Mouse (Mus musculus): ENCODE data around the gene Tubb4b. TPM values are rescaled to one million over a fixed set of nuclear protein-coding genes. Genes with fewer than 3 reads are reported as not detected.
A peak's percentile ranks its signal among the peaks of the same experiment; 100 is the strongest.

Tubb4b gene
- total and polyA plus RNA-seq, 2 experiments = 80.5 to 254 TPM

DNA sequence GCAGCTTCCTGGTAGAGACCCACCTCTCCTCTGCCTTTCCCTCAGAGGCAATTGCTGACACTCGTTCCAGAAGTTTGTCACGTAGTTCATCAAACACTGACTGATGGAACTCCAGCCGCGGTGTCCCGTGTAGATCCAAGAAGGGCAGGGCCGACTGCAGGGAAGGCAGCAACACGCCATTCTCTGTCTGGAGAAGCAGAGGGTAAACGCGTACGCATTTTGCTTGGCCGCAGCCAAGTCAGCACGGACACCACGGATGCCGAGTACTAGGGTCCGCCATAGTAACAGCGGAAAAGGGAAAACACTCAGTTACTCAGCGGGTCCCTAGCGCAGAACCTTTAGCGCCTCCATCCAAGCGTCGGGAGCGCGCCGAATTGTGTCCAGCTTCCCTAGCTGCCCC is 13.8 kb downstream of the Tubb4b start:
- Histone ChIP-seq H3K36me3 (ENCODE audit: control insufficient read depth, insufficient read depth, low read length) (peaks cover 2% of the 10 kb centered on the region; the same call in 1 of the 2 replicates), H3K27ac (replicated peaks; ENCODE audit: insufficient read depth, low read depth, low read length) (peak overlapping the region; percentile 76), H3K79me2 (ENCODE audit: control insufficient read depth, insufficient read depth, low read length) (peaks cover 16% of the 10 kb centered on the region; the same call in 1 of the 2 replicates), H3K27me3 (ENCODE audit: control insufficient read depth, insufficient read depth, low read length) (no peaks in the 10 kb centered on the region), H3K9ac (ENCODE audit: low read depth, low read length) (peak overlapping the region; percentile 95), H3K4me1 (ENCODE audit: control insufficient read depth, insufficient read depth, low read length) (peaks cover 10% of the 10 kb centered on the region), H3K4me3 (ENCODE audit: insufficient read depth, low read depth, low read length) (peak overlapping the region; percentile 94)
- WGBS = under 1% methylated on average over 24 of the region's 24 CpGs
- DNase-seq (ENCODE audit: extremely low read depth, low read depth, low spot score) = no peak
- TF ChIP-seq CTCF (IDR thresholded peaks at IDR 0.05; ENCODE audit: low read depth, low read length) (no peak), POLR2A (IDR thresholded peaks at IDR 0.05; ENCODE audit: extremely low read depth, insufficient read depth, low read length) (no peak)

DNA sequence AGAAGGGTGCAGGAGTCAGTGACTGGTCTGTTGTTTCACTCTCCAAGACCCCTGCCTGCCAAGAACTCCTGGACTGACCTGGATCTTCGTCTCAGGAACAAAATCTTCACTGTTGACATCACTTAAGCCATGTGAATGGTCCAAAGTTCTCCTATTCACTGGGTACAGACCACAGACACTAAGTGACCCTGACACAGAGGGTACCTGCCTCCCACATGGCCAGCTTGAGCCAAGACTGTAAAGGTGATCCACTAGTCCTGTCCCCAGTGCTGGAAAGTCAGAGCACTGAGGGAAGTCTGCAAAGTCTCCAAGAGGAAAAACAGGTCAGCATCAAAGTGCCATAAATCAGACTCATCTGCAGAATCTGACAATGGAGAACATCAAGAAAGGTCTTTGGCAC is 16.9 kb downstream of the Tubb4b start:
- TF ChIP-seq CTCF (IDR thresholded peaks at IDR 0.05; ENCODE audit: low read depth, low read length) (no peak), POLR2A (IDR thresholded peaks at IDR 0.05; ENCODE audit: extremely low read depth, insufficient read depth, low read length) (no peak)
- DNase-seq (ENCODE audit: extremely low read depth, low read depth, low spot score) = no peak
- WGBS = 50% methylated on average over 1 of the region's 1 CpGs
- Histone ChIP-seq H3K36me3 (ENCODE audit: control insufficient read depth, insufficient read depth, low read length) (peaks cover 15% of the 10 kb centered on the region), H3K4me1 (ENCODE audit: control insufficient read depth, insufficient read depth, low read length) (peaks cover 10% of the 10 kb centered on the region), H3K27me3 (ENCODE audit: control insufficient read depth, insufficient read depth, low read length) (no peaks in the 10 kb centered on the region), H3K27ac (replicated peaks; ENCODE audit: insufficient read depth, low read depth, low read length) (no peak overlapping the region), H3K9ac (ENCODE audit: low read depth, low read length) (no peak overlapping the region), H3K4me3 (ENCODE audit: insufficient read depth, low read depth, low read length) (no peak overlapping the region), H3K79me2 (ENCODE audit: control insufficient read depth, insufficient read depth, low read length) (peaks cover 16% of the 10 kb centered on the region; the same call in 1 of the 2 replicates)

DNA sequence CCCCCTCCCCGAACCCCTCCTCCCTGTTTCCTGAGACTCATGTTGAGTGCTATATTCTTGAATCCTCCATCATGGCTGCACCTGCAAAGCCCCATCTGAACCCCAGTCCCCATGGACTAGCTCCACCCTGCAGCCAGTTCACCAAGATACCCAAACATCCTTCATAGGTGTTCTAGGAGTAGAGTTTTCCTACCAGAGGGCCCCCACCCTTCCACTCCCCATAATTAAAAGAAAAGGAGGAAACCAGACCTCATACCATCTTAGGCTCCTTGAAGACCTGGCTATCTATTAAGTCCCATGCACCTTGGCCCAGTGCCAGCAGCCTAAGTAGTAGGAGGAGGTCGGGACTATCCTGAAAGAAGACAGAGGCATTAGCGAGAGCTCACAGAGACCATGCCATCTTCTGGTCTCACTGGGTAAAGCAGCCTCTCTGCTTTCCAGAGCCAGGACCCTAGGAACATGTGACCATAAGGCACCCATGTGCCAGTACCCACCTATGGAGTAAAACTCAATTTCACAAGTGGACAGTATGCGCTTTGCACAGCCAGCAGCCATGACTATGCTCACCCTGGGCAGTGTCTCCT is 20.8 kb downstream of the Tubb4b start:
- Histone ChIP-seq H3K27me3 (ENCODE audit: control insufficient read depth, insufficient read depth, low read length) (no peaks in the 10 kb centered on the region), H3K4me1 (ENCODE audit: control insufficient read depth, insufficient read depth, low read length) (no peaks in the 10 kb centered on the region), H3K4me3 (ENCODE audit: insufficient read depth, low read depth, low read length) (no peak overlapping the region), H3K27ac (replicated peaks; ENCODE audit: insufficient read depth, low read depth, low read length) (no peak overlapping the region), H3K79me2 (ENCODE audit: control insufficient read depth, insufficient read depth, low read length) (no peaks in the 10 kb centered on the region), H3K36me3 (ENCODE audit: control insufficient read depth, insufficient read depth, low read length) (peaks cover 25% of the 10 kb centered on the region), H3K9ac (ENCODE audit: low read depth, low read length) (no peak overlapping the region)
- TF ChIP-seq POLR2A (IDR thresholded peaks at IDR 0.05; ENCODE audit: extremely low read depth, insufficient read depth, low read length) (no peak), CTCF (IDR thresholded peaks at IDR 0.05; ENCODE audit: low read depth, low read length) (no peak)
- 74% methylated on average over 4 of the region's 4 CpGs for WGBS
- no peak for DNase-seq (ENCODE audit: extremely low read depth, low read depth, low spot score)

DNA sequence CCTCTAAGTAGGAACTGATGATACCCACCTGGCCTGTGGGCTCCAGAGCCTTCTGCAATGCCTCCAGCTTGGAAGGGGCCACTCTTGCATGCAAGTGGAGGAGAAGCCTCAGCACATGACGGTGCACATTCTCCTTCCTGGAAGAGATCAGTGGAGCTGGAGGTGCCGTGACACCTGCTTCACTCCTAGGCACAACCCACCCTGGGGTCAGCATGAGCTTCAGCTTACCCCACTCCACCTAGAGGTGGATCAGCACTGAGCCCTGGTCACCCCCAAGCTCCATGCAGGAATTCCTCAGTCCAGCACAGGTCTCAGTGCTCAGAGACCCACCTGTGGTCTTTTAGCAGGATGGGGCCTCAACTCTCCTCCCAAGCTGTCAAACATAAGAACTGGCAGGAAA is 23.9 kb downstream of the Tubb4b start:
- Histone ChIP-seq H3K4me3 (ENCODE audit: insufficient read depth, low read depth, low read length) (no peak overlapping the region), H3K9ac (ENCODE audit: low read depth, low read length) (no peak overlapping the region), H3K27me3 (ENCODE audit: control insufficient read depth, insufficient read depth, low read length) (no peaks in the 10 kb centered on the region), H3K4me1 (ENCODE audit: control insufficient read depth, insufficient read depth, low read length) (0 out of 2 replicates have a peak, but pooled peaks cover 3% of the 10 kb centered on the region), H3K36me3 (ENCODE audit: control insufficient read depth, insufficient read depth, low read length) (peaks cover 25% of the 10 kb centered on the region), H3K27ac (replicated peaks; ENCODE audit: insufficient read depth, low read depth, low read length) (no peak overlapping the region), H3K79me2 (ENCODE audit: control insufficient read depth, insufficient read depth, low read length) (no peaks in the 10 kb centered on the region)
- 95% methylated on average over 2 of the region's 2 CpGs for WGBS
- TF ChIP-seq CTCF (IDR thresholded peaks at IDR 0.05; ENCODE audit: low read depth, low read length) (no peak), POLR2A (IDR thresholded peaks at IDR 0.05; ENCODE audit: extremely low read depth, insufficient read depth, low read length) (no peak)
- no peak for DNase-seq (ENCODE audit: extremely low read depth, low read depth, low spot score)

DNA sequence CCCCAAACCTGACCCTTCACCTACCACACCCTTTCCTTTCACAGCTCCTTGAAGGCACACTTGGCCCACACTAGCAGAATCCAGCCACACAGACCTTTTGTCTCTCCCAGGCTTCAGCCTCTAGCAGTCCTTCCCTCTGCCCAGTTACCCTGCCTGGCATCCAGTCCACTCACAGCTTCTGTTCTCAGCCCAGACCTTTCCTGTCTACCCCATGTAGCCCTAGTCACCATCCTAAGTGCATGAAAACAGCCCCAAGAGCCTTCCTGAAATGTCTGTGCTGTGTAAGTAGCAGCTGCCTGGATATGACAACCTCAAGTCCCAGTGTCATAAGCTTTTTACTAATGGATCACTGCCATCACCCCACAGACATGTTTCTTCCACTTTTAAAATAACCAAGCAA is 26.6 kb downstream of the Tubb4b start:
- no peak for TF ChIP-seq POLR2A (IDR thresholded peaks at IDR 0.05; ENCODE audit: extremely low read depth, insufficient read depth, low read length)
- TF ChIP-seq CTCF (IDR thresholded peaks at IDR 0.05; ENCODE audit: low read depth, low read length) = no peak
- Histone ChIP-seq H3K9ac (ENCODE audit: low read depth, low read length) (no peak overlapping the region), H3K79me2 (ENCODE audit: control insufficient read depth, insufficient read depth, low read length) (no peaks in the 10 kb centered on the region), H3K4me3 (ENCODE audit: insufficient read depth, low read depth, low read length) (no peak overlapping the region), H3K27me3 (ENCODE audit: control insufficient read depth, insufficient read depth, low read length) (no peaks in the 10 kb centered on the region), H3K4me1 (ENCODE audit: control insufficient read depth, insufficient read depth, low read length) (peaks cover 5% of the 10 kb centered on the region; the same call in 1 of the 2 replicates), H3K36me3 (ENCODE audit: control insufficient read depth, insufficient read depth, low read length) (peaks cover 15% of the 10 kb centered on the region; the same call in 1 of the 2 replicates), H3K27ac (replicated peaks; ENCODE audit: insufficient read depth, low read depth, low read length) (no peak overlapping the region)
- no peak for DNase-seq (ENCODE audit: extremely low read depth, low read depth, low spot score)

DNA sequence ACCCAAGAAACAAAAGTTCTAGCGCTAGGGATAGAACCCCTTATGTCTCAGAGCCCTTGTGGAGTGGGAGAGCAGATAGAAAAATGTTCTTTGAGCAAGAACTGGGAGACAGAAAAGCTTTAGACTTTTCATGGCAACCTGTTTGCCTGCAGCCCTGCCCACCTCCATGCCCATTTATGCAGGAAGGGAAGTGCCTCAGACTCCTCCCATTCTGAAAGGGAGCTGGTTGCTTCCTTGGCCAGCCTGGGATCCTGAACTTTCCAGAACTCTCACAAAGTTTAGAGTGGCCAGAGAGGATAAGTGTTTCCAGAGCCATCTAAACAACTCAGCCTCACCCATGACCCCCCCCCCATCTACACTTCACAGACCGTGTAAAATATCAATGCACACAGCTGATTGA is 27.3 kb downstream of the Tubb4b start:
- Histone ChIP-seq H3K27ac (replicated peaks; ENCODE audit: insufficient read depth, low read depth, low read length) (peak overlapping the region; percentile 62), H3K4me3 (ENCODE audit: insufficient read depth, low read depth, low read length) (0 out of 2 replicates have a peak overlapping the region, but pooled peaks have one; percentile 46), H3K79me2 (ENCODE audit: control insufficient read depth, insufficient read depth, low read length) (no peaks in the 10 kb centered on the region), H3K4me1 (ENCODE audit: control insufficient read depth, insufficient read depth, low read length) (peaks cover 5% of the 10 kb centered on the region; the same call in 1 of the 2 replicates), H3K27me3 (ENCODE audit: control insufficient read depth, insufficient read depth, low read length) (no peaks in the 10 kb centered on the region), H3K9ac (ENCODE audit: low read depth, low read length) (no peak overlapping the region; the same call in 1 of the 2 replicates), H3K36me3 (ENCODE audit: control insufficient read depth, insufficient read depth, low read length) (peaks cover 11% of the 10 kb centered on the region; the same call in 1 of the 2 replicates)
- no peak for TF ChIP-seq POLR2A (IDR thresholded peaks at IDR 0.05; ENCODE audit: extremely low read depth, insufficient read depth, low read length)
- no peak for TF ChIP-seq CTCF (IDR thresholded peaks at IDR 0.05; ENCODE audit: low read depth, low read length)
- 50% methylated on average over 2 of the region's 2 CpGs for WGBS
- DNase-seq (ENCODE audit: extremely low read depth, low read depth, low spot score) = no peak

Data from liver, adult 2 months (tissue).